Mouse (Mus musculus): ENCODE results near the gene Colec11. TPM values are rescaled to one million over a fixed set of nuclear protein-coding genes. Genes with fewer than 3 reads are reported as not detected.

Colec11 gene
- polyA plus RNA-seq, 1 experiment from 2014 or later, result 17.5 TPM

- Histone ChIP-seq H3K4me3 (no peak overlapping the region), H3K4me2 (no peak overlapping the region), H3K4me1 (replicated peaks) (peaks cover 14% of the 10 kb centered on the region), H3K9ac (no peak overlapping the region), H3K27me3 (no peaks in the 10 kb centered on the region), H3K9me3 (replicated peaks) (no peaks in the 10 kb centered on the region), H3K36me3 (no peaks in the 10 kb centered on the region), H3K27ac (no peak overlapping the region)
- WGBS, result 20% methylated on average over 4 of the region's 4 CpGs
- no peak; the same call in 1 of the 2 replicates for ATAC-seq (replicated peaks; ENCODE audit: insufficient number of reproducible peaks, insufficient read depth, low FRiP score, low read depth)
Measured at GRCm38 (mm10) chr12:28602259-28602658, 20.9 kb downstream of the Colec11 start.

- Histone ChIP-seq H3K36me3 (no peaks in the 10 kb centered on the region), H3K9ac (no peak overlapping the region), H3K4me1 (replicated peaks) (peaks cover 13% of the 10 kb centered on the region), H3K4me3 (no peak overlapping the region), H3K27me3 (no peaks in the 10 kb centered on the region), H3K9me3 (replicated peaks) (no peaks in the 10 kb centered on the region), H3K4me2 (no peak overlapping the region), H3K27ac (no peak overlapping the region)
- no peak for ATAC-seq (replicated peaks; ENCODE audit: insufficient number of reproducible peaks, insufficient read depth, low FRiP score, low read depth)
- 37% methylated on average over 2 of the region's 2 CpGs for WGBS
Measured at GRCm38 (mm10) chr12:28598526-28598991, 24.6 kb downstream of the Colec11 start.

GRCm38 (mm10) chr12:28598110-28598509 is 25.1 kb downstream of the Colec11 start:
- H3K9ac ChIP-seq, result no peak overlapping the region
- WGBS, result 30% methylated on average over 3 of the region's 3 CpGs
- no peaks in the 10 kb centered on the region for H3K36me3 ChIP-seq
- H3K4me1 ChIP-seq (replicated peaks), result peaks cover 13% of the 10 kb centered on the region
- no peak overlapping the region for H3K4me3 ChIP-seq
- H3K27ac ChIP-seq, result no peak overlapping the region
- ATAC-seq (replicated peaks; ENCODE audit: insufficient number of reproducible peaks, insufficient read depth, low FRiP score, low read depth), result no peak
- no peak overlapping the region for H3K4me2 ChIP-seq
- H3K27me3 ChIP-seq, result no peaks in the 10 kb centered on the region
- no peaks in the 10 kb centered on the region for H3K9me3 ChIP-seq (replicated peaks)

GRCm38 (mm10) chr12:28597699-28598098 is 25.5 kb downstream of the Colec11 start:
- H3K4me1 ChIP-seq (replicated peaks), result peaks cover 13% of the 10 kb centered on the region
- no peak for ATAC-seq (replicated peaks; ENCODE audit: insufficient number of reproducible peaks, insufficient read depth, low FRiP score, low read depth)
- no peak overlapping the region for H3K9ac ChIP-seq
- H3K36me3 ChIP-seq, result no peaks in the 10 kb centered on the region
- WGBS, result 57% methylated on average over 9 of the region's 9 CpGs
- H3K27me3 ChIP-seq, result no peaks in the 10 kb centered on the region
- no peak overlapping the region for H3K27ac ChIP-seq
- no peak overlapping the region for H3K4me2 ChIP-seq
- no peak overlapping the region for H3K4me3 ChIP-seq
- H3K9me3 ChIP-seq (replicated peaks), result no peaks in the 10 kb centered on the region

GRCm38 (mm10) chr12:28596851-28597250 is 26.3 kb downstream of the Colec11 start:
- ATAC-seq (replicated peaks; ENCODE audit: insufficient number of reproducible peaks, insufficient read depth, low FRiP score, low read depth), result no peak
- Histone ChIP-seq H3K27me3 (no peaks in the 10 kb centered on the region), H3K4me2 (no peak overlapping the region), H3K9ac (no peak overlapping the region), H3K4me1 (replicated peaks) (peaks cover 10% of the 10 kb centered on the region), H3K27ac (no peak overlapping the region), H3K4me3 (no peak overlapping the region), H3K9me3 (replicated peaks) (no peaks in the 10 kb centered on the region), H3K36me3 (no peaks in the 10 kb centered on the region)

- Histone ChIP-seq H3K36me3 (no peaks in the 10 kb centered on the region), H3K4me3 (no peak overlapping the region), H3K4me2 (no peak overlapping the region), H3K9me3 (replicated peaks) (no peaks in the 10 kb centered on the region), H3K4me1 (replicated peaks) (peaks cover 8% of the 10 kb centered on the region; the same call in 1 of the 2 replicates), H3K27ac (no peak overlapping the region), H3K9ac (no peak overlapping the region), H3K27me3 (peaks cover 18% of the 10 kb centered on the region)
- ATAC-seq (replicated peaks; ENCODE audit: insufficient number of reproducible peaks, insufficient read depth, low FRiP score, low read depth), result no peak; the same call in 1 of the 2 replicates
- WGBS, result 33% methylated on average over 13 of the region's 13 CpGs
Measured at GRCm38 (mm10) chr12:28590428-28590827, 32.7 kb downstream of the Colec11 start.

GRCm38 (mm10) chr12:28589090-28589868 is 33.9 kb downstream of the Colec11 start:
- no peaks in the 10 kb centered on the region for H3K36me3 ChIP-seq
- WGBS, result 8% methylated on average over 24 of the region's 24 CpGs
- H3K9me3 ChIP-seq (replicated peaks), result no peaks in the 10 kb centered on the region
- peaks cover 8% of the 10 kb centered on the region; the same call in 1 of the 2 replicates for H3K4me1 ChIP-seq (replicated peaks)
- H3K9ac ChIP-seq, result no peak overlapping the region
- H3K4me3 ChIP-seq, result peak overlapping the region; percentile 44
- ATAC-seq (replicated peaks; ENCODE audit: insufficient number of reproducible peaks, insufficient read depth, low FRiP score, low read depth), result peak; percentile 77
- peaks cover 18% of the 10 kb centered on the region for H3K27me3 ChIP-seq
- H3K27ac ChIP-seq, result no peak overlapping the region
- peak overlapping the region; percentile 69 for H3K4me2 ChIP-seq

- ATAC-seq (replicated peaks; ENCODE audit: insufficient number of reproducible peaks, insufficient read depth, low FRiP score, low read depth), result no peak
- H3K4me1 ChIP-seq (replicated peaks), result peaks cover 8% of the 10 kb centered on the region; the same call in 1 of the 2 replicates
- WGBS, result 75% methylated on average over 6 of the region's 6 CpGs
Measured at GRCm38 (mm10) chr12:28587949-28588348, 35.2 kb downstream of the Colec11 start.

GRCm38 (mm10) chr12:28584036-28584435 is 39.1 kb downstream of the Colec11 start:
- no peak overlapping the region for H3K4me3 ChIP-seq
- no peaks in the 10 kb centered on the region for H3K4me1 ChIP-seq (replicated peaks)
- ATAC-seq (replicated peaks; ENCODE audit: insufficient number of reproducible peaks, insufficient read depth, low FRiP score, low read depth), result no peak
- H3K4me2 ChIP-seq, result no peak overlapping the region
- H3K9ac ChIP-seq, result no peak overlapping the region
- H3K36me3 ChIP-seq, result no peaks in the 10 kb centered on the region
- H3K27ac ChIP-seq, result no peak overlapping the region
- WGBS, result 66% methylated on average over 3 of the region's 3 CpGs
- no peaks in the 10 kb centered on the region for H3K9me3 ChIP-seq (replicated peaks)
- H3K27me3 ChIP-seq, result peaks cover 10% of the 10 kb centered on the region

More at GRCm38 (mm10) chr12:28587949-28588348, 35.2 kb downstream of the Colec11 start:
- Histone ChIP-seq H3K4me2 (no peak overlapping the region), H3K4me3 (no peak overlapping the region), H3K9ac (no peak overlapping the region), H3K27me3 (peaks cover 18% of the 10 kb centered on the region), H3K9me3 (replicated peaks) (no peaks in the 10 kb centered on the region), H3K36me3 (no peaks in the 10 kb centered on the region), H3K27ac (no peak overlapping the region)

- 67% methylated on average over 8 of the region's 8 CpGs for WGBS
- Histone ChIP-seq H3K4me1 (replicated peaks) (no peaks in the 10 kb centered on the region), H3K9me3 (replicated peaks) (no peaks in the 10 kb centered on the region), H3K27ac (no peak within 1 kb of the TSS), H3K4me2 (no peak within 1 kb of the TSS), H3K4me3 (no peak within 1 kb of the TSS), H3K9ac (no peak within 1 kb of the TSS), H3K36me3 (no peaks in the 10 kb centered on the region), H3K27me3 (no peaks in the 10 kb centered on the region)
- ATAC-seq (replicated peaks; ENCODE audit: insufficient number of reproducible peaks, insufficient read depth, low FRiP score, low read depth), result no peak
Measured at GRCm38 (mm10) chr12:28582423-28582822, 40.8 kb downstream of the Colec11 start, which contains the start of gene Allc. Gene Allc (minus strand): TSS chr12:28582523.

GRCm38 (mm10) chr12:28579132-28579531 is 44.0 kb downstream of the Colec11 start:
- Histone ChIP-seq H3K4me3 (no peak overlapping the region), H3K9ac (no peak overlapping the region), H3K36me3 (no peaks in the 10 kb centered on the region), H3K9me3 (replicated peaks) (no peaks in the 10 kb centered on the region), H3K4me2 (no peak overlapping the region), H3K27ac (no peak overlapping the region), H3K4me1 (replicated peaks) (no peaks in the 10 kb centered on the region), H3K27me3 (no peaks in the 10 kb centered on the region)
- whole genome bisulfite sequencing, result 37% methylated on average over 4 of the region's 4 CpGs
- no peak for ATAC-seq (replicated peaks; ENCODE audit: insufficient number of reproducible peaks, insufficient read depth, low FRiP score, low read depth)

GRCm38 (mm10) chr12:28578147-28578546 is 45.0 kb downstream of the Colec11 start:
- Histone ChIP-seq H3K27me3 (no peaks in the 10 kb centered on the region), H3K4me3 (no peak overlapping the region), H3K36me3 (no peaks in the 10 kb centered on the region), H3K9ac (no peak overlapping the region), H3K27ac (no peak overlapping the region), H3K9me3 (replicated peaks) (no peaks in the 10 kb centered on the region), H3K4me1 (replicated peaks) (no peaks in the 10 kb centered on the region), H3K4me2 (no peak overlapping the region)
- 69% methylated on average over 3 of the region's 3 CpGs for WGBS
- no peak for ATAC-seq (replicated peaks; ENCODE audit: insufficient number of reproducible peaks, insufficient read depth, low FRiP score, low read depth)

Measured in heart, embryonic 15.5 days (tissue).